Mouse (Mus musculus): Measurements from ENCODE around the gene Fam185a.

Gene Fam185a

GRCm38 (mm10) chr5:21496321-21496720 is 71.6 kb downstream of the Fam185a start:
- no peak for DNase-seq

- DNase-seq, result no peak
Measured at GRCm38 (mm10) chr5:21496881-21497280, 72.1 kb downstream of the Fam185a start.

- no peak for DNase-seq
Measured at GRCm38 (mm10) chr5:21498490-21498889, 73.7 kb downstream of the Fam185a start.

GRCm38 (mm10) chr5:21498925-21499324 is 74.2 kb downstream of the Fam185a start:
- no peak for DNase-seq

GRCm38 (mm10) chr5:21500133-21500532 is 75.4 kb downstream of the Fam185a start:
- DNase-seq, result no peak

- DNase-seq, result no peak
Measured at GRCm38 (mm10) chr5:21500941-21501340, 76.2 kb downstream of the Fam185a start.

- DNase-seq, result no peak
Measured at GRCm38 (mm10) chr5:21502936-21503610, 78.3 kb downstream of the Fam185a start.

- DNase-seq, result no peak
Measured at GRCm38 (mm10) chr5:21505159-21505558, 80.4 kb downstream of the Fam185a start.

- no peak for DNase-seq
Measured at GRCm38 (mm10) chr5:21506887-21507286, 82.1 kb downstream of the Fam185a start.

GRCm38 (mm10) chr5:21509801-21510200 is 85.0 kb downstream of the Fam185a start:
- DNase-seq, result no peak

- DNase-seq, result no peak
Measured at GRCm38 (mm10) chr5:21513363-21513762, 88.6 kb downstream of the Fam185a start.

GRCm38 (mm10) chr5:21517562-21517961 is 92.8 kb downstream of the Fam185a start:
- DNase-seq, result no peak

- no peak for DNase-seq
Measured at GRCm38 (mm10) chr5:21518207-21518606, 93.4 kb downstream of the Fam185a start.

GRCm38 (mm10) chr5:21519166-21519565 is 94.4 kb downstream of the Fam185a start:
- no peak for DNase-seq

GRCm38 (mm10) chr5:21526835-21527485 is 102.2 kb downstream of the Fam185a start:
- no peak for DNase-seq

GRCm38 (mm10) chr5:21527488-21527911 is 102.7 kb downstream of the Fam185a start:
- DNase-seq, result no peak

- no peak for DNase-seq
Measured at GRCm38 (mm10) chr5:21528068-21528842, 103.5 kb downstream of the Fam185a start.

GRCm38 (mm10) chr5:21529110-21529720 is 104.5 kb downstream of the Fam185a start:
- DNase-seq, result no peak
